Mouse (Mus musculus): ENCODE measurements around the gene Arpc1a. TPM values are rescaled to one million over a fixed set of nuclear protein-coding genes. Genes with fewer than 3 reads are reported as not detected.
"Not testable (repeated sequence)": the region's sequence is repeated elsewhere in the genome, so short reads cannot be mapped to it uniquely, and the experiment has no call there.

Arpc1a gene
- total RNA-seq (2022), result 10 to 100 TPM; 23.0 to 27.7 (median 26.2) TPM

DNA sequence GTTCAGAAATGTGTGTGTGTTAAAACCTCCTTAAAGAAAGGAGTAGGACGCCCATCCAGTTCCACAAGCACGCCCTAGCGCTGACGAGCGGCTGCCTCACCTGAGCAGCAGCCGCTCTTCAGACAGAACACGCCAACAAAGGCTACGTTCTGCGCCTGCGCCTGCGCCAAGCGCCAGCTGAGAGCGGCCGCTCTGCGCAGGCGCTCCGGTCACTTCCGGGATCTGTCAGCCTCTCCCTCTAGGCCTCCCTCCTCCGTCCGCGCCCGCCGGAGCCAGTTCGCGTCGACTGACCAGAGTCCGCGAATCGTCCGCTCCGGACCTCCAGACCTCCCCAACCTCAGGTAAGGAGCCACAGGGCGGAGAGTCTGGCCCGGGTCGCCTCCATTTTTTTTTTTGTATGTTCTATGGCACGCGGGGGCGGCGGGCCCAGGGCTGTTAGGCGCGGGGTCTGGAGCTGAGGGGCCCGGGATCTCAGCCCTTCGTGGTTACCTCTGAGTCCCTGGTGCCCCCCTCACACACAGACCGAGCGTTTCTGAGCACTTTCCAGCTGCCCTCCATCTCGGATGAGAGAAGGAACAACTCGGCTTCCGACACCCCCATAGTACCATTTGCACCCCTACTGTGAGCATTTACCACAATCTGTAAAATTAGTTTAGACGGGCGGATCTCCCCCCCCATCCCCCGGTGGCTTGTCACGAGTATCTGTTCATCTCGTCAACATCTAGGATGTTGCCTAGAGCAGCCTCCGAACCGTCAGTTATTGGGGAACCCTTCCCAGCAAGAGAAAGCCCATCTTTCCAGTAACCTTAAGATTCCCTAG, at the start of gene Arpc1a, which contains the start of gene Kpna7:
Arpc1a (plus strand) TSS at position 199 of the 820 bp plus-strand sequence.
Kpna7 (minus strand) TSS at position 399 of the 820 bp plus-strand sequence.
- DNase-seq (ENCODE audit: low spot score in 2 of 2), result peak; percentile 78 to 87

- DNase-seq (ENCODE audit: low spot score in 2 of 2), result no peak
These were observed 42.0 kb upstream of the Arpc1a start for GRCm38 (mm10) chr5:145041628-145042027.

- not testable (repeated sequence) for DNase-seq (ENCODE audit: low spot score in 2 of 2)
These were observed 40.9 kb upstream of the Arpc1a start, which contains the start of gene 1700018F24Rik for GRCm38 (mm10) chr5:145042690-145043089. Gene 1700018F24Rik (plus strand): TSS chr5:145042990.

- not testable (repeated sequence) for DNase-seq (ENCODE audit: low spot score in 2 of 2)
These were observed 29.4 kb upstream of the Arpc1a start for GRCm38 (mm10) chr5:145054187-145054586.

- no peak for DNase-seq (ENCODE audit: low spot score in 2 of 2)
These were observed 25.7 kb upstream of the Arpc1a start for GRCm38 (mm10) chr5:145057907-145058306.

- no peak for DNase-seq (ENCODE audit: low spot score in 2 of 2)
These were observed 24.9 kb upstream of the Arpc1a start for GRCm38 (mm10) chr5:145058722-145059121.

GRCm38 (mm10) chr5:145059524-145059923, 24.1 kb upstream of the Arpc1a start:
- no peak for DNase-seq (ENCODE audit: low spot score in 2 of 2)

DNA sequence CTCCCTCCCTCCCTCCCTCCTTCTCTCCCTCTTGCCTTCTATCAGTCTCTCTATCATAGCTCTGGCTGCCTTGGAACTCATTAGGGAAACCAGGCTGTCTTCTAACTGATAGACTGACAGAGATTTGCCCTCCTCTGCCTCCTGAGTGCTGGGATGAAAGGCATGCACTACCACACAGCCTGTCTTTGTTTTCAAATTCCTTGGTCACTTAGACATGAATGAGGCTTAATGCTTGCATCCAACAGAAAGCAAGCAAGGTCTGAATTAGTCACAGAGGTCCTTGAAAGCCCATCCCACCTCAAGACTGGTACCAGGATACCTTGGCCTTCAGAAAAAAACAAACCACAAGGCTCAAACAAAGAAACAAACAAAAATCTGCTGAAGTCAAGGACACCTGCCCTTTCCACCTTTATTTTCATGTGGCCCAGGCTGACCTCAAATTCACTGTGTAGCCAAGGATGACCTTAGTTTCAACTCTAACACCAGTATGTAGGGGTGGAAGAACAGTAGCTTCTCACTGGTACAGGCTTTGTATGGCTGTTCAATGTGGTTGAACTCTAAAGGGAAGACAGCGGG, 18.8 kb upstream of the Arpc1a start:
- no peak for DNase-seq (ENCODE audit: low spot score in 2 of 2)

DNA sequence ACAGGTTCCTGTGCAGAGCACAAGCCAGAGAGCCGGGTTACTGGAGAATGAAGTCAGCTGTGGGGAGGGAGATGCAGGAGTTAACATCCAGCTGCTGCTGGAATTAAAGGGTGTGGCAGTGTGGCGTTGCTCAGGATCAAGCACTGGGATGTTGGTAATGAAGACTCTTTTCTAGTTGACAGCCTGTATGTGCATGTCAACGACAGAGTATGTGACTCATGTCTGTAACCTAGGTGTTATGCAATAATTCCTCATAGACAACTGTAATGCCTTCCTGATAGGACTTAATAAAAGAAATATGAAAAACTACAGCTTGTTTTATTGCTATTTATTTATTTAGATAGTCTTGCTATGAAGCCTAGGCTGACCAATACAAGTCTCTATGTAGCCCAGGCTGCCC, 14.8 kb upstream of the Arpc1a start:
- no peak for DNase-seq (ENCODE audit: low spot score in 2 of 2)

DNA sequence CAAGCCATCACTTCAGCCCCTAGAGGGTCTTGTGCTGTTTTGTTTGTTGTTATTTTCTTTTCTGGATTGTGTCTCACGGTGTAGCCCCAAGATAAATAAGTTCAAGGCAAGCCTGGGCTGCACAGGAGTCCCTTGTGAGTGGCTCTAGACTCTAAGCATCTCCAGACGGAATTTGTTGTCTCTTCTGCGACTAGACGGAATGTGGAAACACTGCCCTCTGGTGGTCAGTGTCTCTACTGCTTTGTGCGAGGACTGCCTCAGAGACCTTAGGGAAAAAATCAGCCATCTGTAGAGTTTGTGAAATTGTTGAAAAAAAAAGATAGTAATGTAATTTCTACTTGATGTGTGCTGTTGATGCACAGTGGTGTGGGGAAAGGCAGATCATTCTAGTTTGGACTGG, 13.9 kb upstream of the Arpc1a start:
- DNase-seq (ENCODE audit: low spot score in 2 of 2), result peak; percentile 11 to 17

DNA sequence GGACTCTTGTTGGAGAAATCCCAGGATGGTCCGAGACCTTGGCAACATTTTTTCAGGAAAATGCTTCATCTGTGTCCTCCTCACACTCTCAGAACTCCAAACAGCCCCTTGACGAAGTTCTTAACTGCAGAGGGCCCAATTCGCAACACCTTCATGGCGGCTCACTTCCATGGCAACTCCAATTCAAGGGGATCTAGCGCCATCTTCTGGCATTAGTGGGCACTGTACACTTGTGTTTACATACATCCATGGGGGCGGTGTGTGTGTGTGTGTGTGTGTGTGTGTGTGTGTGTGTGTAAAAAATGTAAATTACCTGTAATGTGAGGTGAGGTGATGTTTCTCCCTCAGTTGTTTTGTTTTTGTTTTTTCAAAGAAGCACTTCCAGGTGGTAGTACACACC, 12.3 kb upstream of the Arpc1a start:
- DNase-seq (ENCODE audit: low spot score in 2 of 2), result no peak

DNA sequence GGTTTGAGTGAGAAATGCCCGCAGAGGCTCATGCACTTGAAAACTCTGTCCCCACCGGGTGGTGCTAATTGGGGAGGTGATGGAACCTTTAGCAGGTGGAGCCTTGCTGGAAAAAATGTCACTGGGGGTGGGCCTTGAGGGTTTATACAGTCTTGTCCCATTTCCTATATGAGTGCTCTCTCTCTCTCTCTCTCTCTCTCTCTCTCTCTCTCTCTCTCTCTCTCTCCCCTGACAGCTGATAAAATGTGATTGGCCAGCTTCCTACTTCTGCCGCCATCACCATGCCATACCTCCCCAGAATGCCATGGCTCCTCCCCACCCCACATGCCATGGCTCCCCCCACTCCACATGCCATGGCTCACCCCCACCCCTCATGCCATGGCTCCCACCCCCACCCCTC, 8.5 kb upstream of the Arpc1a start:
- no peak for DNase-seq (ENCODE audit: low spot score in 2 of 2)

DNA sequence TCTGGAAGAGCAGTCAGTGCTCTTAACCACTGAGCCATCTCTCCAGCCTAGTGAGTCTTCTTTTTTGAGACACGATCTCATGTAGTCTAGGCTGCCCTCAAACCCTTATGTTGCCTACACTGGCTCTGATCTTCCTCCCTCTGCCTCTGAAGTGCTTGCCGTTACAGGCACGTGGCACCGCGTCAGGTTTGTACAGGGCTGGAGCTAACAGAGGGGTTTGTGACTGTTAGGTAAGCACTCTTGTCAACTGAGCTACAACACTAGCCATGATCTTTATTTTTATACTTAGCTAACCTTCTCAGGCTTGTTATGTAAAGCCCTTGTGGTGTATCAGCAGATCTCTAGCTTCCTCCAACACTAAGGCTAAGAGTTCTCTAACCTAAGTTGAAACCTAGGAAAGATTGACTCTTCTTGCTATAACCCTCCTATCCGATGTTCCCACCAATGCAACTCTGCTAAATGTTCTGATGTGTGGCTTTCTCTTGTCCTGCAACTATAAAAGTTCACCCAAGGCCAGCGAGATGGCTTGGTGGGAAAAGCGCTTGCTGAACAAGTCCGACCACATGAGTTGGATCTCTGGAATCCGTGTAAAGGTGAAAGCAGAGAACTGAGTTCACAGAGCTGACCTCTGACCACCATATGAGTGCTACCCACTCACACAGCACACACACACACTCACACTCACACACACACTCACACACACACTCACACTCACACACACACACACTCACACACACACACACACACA, 1.6 kb upstream of the Arpc1a start:
- DNase-seq (ENCODE audit: low spot score in 2 of 2), result no peak

GRCm38 (mm10) chr5:145083201-145083600, 429 bp upstream of the Arpc1a start:
- not testable (repeated sequence) for DNase-seq (ENCODE audit: low spot score in 2 of 2)

- no peak for DNase-seq (ENCODE audit: low spot score in 2 of 2)
These were observed 1.2 kb downstream of the Arpc1a start for GRCm38 (mm10) chr5:145084822-145085221.

- no peak for DNase-seq (ENCODE audit: low spot score in 2 of 2)
These were observed 4.6 kb downstream of the Arpc1a start for GRCm38 (mm10) chr5:145088186-145088585.

DNA sequence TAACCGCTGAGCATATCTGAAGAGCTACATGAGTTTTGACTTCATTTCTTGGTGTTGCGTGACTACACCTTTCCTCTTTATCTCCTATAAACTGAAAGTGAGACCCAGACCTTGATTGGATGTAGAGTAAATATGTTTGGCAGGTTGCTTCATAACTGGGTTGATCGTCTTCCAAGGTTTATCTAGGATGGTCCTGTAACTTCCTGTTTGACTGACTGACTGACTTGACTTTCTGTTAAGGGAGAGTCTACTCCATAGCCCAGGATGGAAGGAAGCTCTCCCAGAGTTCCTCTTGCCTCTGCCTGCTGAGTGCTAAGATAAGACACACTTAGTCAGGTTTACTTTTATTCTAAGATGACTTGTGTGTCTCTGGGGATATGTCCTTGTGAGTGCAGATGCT, 6.2 kb downstream of the Arpc1a start:
- DNase-seq (ENCODE audit: low spot score in 2 of 2), result no peak

DNA sequence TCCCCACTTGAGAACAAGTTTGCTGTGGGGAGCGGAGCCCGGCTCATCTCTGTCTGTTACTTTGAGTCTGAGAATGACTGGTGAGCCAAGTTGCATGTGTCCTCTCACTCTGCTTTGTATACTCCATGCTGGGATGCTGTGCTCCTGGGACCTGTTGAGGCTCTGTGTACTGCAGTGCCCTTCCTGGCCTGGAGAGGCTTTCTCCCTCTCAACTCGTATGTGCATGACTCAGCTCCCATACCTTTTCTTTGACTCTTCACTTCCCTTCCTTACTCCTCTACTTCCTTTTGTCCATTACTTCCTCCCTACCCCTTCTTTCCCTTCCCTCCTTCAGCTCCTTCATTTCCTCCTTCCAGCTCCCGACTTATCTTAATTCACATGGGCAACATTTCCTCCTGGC, 12.6 kb downstream of the Arpc1a start:
- no peak for DNase-seq (ENCODE audit: low spot score in 2 of 2)

GRCm38 (mm10) chr5:145098340-145098821, 14.8 kb downstream of the Arpc1a start:
- DNase-seq (ENCODE audit: low spot score in 2 of 2), result no peak

DNA sequence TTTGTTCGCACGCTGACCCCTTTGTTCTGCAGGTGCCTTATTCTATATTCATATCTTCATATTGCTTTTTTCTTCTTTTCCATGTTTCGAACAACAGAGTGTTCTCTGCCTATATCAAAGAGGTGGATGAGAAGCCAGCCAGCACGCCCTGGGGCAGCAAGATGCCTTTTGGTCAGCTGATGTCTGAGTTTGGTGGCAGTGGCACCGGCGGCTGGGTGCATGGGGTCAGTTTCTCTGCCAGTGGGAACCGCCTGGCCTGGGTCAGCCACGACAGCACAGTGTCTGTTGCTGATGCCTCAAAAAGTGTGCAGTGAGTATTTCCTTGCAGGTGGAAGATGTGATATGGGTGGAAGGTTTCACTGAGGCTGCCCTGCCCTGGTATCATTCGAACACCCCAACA, 17.3 kb downstream of the Arpc1a start:
- DNase-seq (ENCODE audit: low spot score in 2 of 2), result no peak

- DNase-seq (ENCODE audit: low spot score in 2 of 2), result not testable (repeated sequence)
These were observed 17.8 kb downstream of the Arpc1a start for GRCm38 (mm10) chr5:145101451-145101850.

GRCm38 (mm10) chr5:145102706-145103105, 19.1 kb downstream of the Arpc1a start:
- no peak for DNase-seq (ENCODE audit: low spot score in 2 of 2)
